Mouse (Mus musculus) liver, adult 2 months (tissue): ENCODE measurements around the gene Nfatc2.

Experiments
- CTCF ChIP-seq: fragments of 200-500 bp; IDR thresholded peaks from 2 replicates; pipeline ENCODE4 v1.5.1; 2011; ENCODE audit warnings: low read depth, low read length, control low read depth
- POLR2A ChIP-seq: fragments of 200-500 bp; IDR thresholded peaks from 2 replicates; pipeline ENCODE4 v1.6.1; 2011; ENCODE audit warnings: low read length, control low read depth; ENCODE audit not compliant: insufficient read depth; ENCODE audit errors: extremely low read depth

GRCm38 (mm10) chr2:168514131-168514530 is 87.3 kb downstream of the Nfatc2 start:
- no peak for TF ChIP-seq CTCF
- no peak for TF ChIP-seq POLR2A
